20 mouse cellular contexts compared by ENCODE assay signal in the genomic region with DNA sequence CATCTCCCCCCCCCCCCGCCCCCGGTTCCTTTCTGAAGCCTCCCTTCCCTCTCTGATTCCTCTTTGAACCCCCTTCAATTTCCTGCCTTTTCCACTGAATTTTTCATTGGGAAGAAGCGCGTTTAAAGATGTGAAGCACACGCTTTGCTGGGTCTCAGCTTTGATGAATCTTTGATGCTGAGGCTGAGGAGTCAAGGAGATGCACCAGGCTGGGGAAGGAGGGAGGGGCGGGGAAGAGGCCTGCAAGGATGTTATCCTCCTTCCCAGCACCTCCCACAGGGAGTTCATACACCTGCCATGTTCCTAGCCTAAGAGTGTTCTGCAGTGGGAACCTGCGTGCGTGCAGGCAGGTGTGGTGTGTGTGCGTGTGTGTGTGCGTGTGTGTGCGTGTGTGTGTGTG.
A peak's percentile ranks its signal among the peaks of the same experiment; 100 is the strongest.
DNase-seq lines count a peak whose midpoint lies in the region; ATAC-seq lines count a peak whose summit lies in the region.
"Had no signal": no experiment of that assay in that cellular context is flagged by ENCODE, and none has a peak within 500 bp of the region (broad histone marks: within the 10 kb centered on the region; RNA-seq: fewer than 3 reads in every experiment).

No protein-coding gene starts in this region.

- no peak overlapping the region for H3K27ac ChIP-seq in embryonic facial prominence, embryonic 12.5 days
- no peak overlapping the region for H3K27ac ChIP-seq in embryonic facial prominence, embryonic 10.5 days (replicated peaks)
- peak overlapping the region; percentile 45 for H3K27ac ChIP-seq in hindbrain, embryonic 10.5 days
- H3K27ac ChIP-seq in hindbrain, embryonic 13.5 days, result no peak overlapping the region
- H3K27ac ChIP-seq in midbrain, embryonic 15.5 days, result peak overlapping the region; percentile 59
- H3K27ac ChIP-seq in midbrain, embryonic 10.5 days (replicated peaks), result no peak overlapping the region
- H3K27ac ChIP-seq: gastrocnemius, adult 2 months; hindbrain, embryonic 14.5 days; hindbrain, postnatal 0 days had no signal

- H3K4me1 ChIP-seq in embryonic facial prominence, embryonic 12.5 days, result peaks cover 12% of the 10 kb centered on the region; the same call in 1 of the 2 replicates
- H3K4me1 ChIP-seq in embryonic facial prominence, embryonic 10.5 days, result peaks cover 21% of the 10 kb centered on the region
- peaks cover 17% of the 10 kb centered on the region for H3K4me1 ChIP-seq in hindbrain, embryonic 10.5 days (replicated peaks)
- peaks cover 14% of the 10 kb centered on the region for H3K4me1 ChIP-seq in hindbrain, embryonic 13.5 days (replicated peaks)
- peaks cover 11% of the 10 kb centered on the region for H3K4me1 ChIP-seq in midbrain, embryonic 15.5 days
- peaks cover 15% of the 10 kb centered on the region for H3K4me1 ChIP-seq in midbrain, embryonic 10.5 days

- H3K4me3 ChIP-seq in embryonic facial prominence, embryonic 12.5 days, result no peak overlapping the region
- H3K4me3 ChIP-seq in embryonic facial prominence, embryonic 10.5 days, result no peak overlapping the region
- no peak overlapping the region for H3K4me3 ChIP-seq in hindbrain, embryonic 10.5 days
- H3K4me3 ChIP-seq in hindbrain, embryonic 13.5 days, result no peak overlapping the region
- H3K4me3 ChIP-seq in midbrain, embryonic 15.5 days, result no peak overlapping the region
- no peak overlapping the region for H3K4me3 ChIP-seq in midbrain, embryonic 10.5 days
- H3K4me3 ChIP-seq: gastrocnemius, adult 2 months had no signal

- no peak for DNase-seq in embryonic facial prominence, embryonic 10.5 days (ENCODE audit: low spot score)
- DNase-seq in hindbrain, embryonic 10.5 days (ENCODE audit: low spot score), result no peak
- DNase-seq in midbrain, embryonic 10.5 days (ENCODE audit: low spot score), result no peak
- no peak for DNase-seq in cerebellum, postnatal 36 days
- DNase-seq: adrenal gland, adult 8-10 months; adrenal gland, postnatal 25 days; cerebellum, adult 18-20 months; cerebellum, adult 9-10 months; cerebellum, postnatal 14 days; gastrocnemius, adult 2 months; gastrocnemius, postnatal 14 days; heart, adult 11 months had no signal

- 87% methylated on average over 11 of the region's 11 CpGs for WGBS in embryonic facial prominence, embryonic 12.5 days
- 84% methylated on average over 11 of the region's 11 CpGs for WGBS in embryonic facial prominence, embryonic 10.5 days
- WGBS in hindbrain, embryonic 10.5 days, result 89% methylated on average over 11 of the region's 11 CpGs
- 82% methylated on average over 11 of the region's 11 CpGs for WGBS in hindbrain, embryonic 13.5 days
- 62% methylated on average over 11 of the region's 11 CpGs for WGBS in midbrain, embryonic 15.5 days
- WGBS in midbrain, embryonic 10.5 days, result 88% methylated on average over 11 of the region's 11 CpGs

- no peaks in the 10 kb centered on the region for H3K36me3 ChIP-seq in embryonic facial prominence, embryonic 12.5 days
- no peaks in the 10 kb centered on the region for H3K36me3 ChIP-seq in embryonic facial prominence, embryonic 10.5 days (replicated peaks)
- no peaks in the 10 kb centered on the region for H3K36me3 ChIP-seq in hindbrain, embryonic 10.5 days
- H3K36me3 ChIP-seq in hindbrain, embryonic 13.5 days, result no peaks in the 10 kb centered on the region
- no peaks in the 10 kb centered on the region for H3K36me3 ChIP-seq in midbrain, embryonic 15.5 days (replicated peaks)
- H3K36me3 ChIP-seq in midbrain, embryonic 10.5 days, result no peaks in the 10 kb centered on the region

- 0 out of 2 replicates have a peak, but pooled peaks cover 2% of the 10 kb centered on the region for H3K27me3 ChIP-seq in embryonic facial prominence, embryonic 12.5 days
- H3K27me3 ChIP-seq in embryonic facial prominence, embryonic 10.5 days (replicated peaks; ENCODE audit: low read depth, poor library complexity, severe bottlenecking), result peaks cover 28% of the 10 kb centered on the region
- peaks cover 6% of the 10 kb centered on the region for H3K27me3 ChIP-seq in hindbrain, embryonic 10.5 days (ENCODE audit: insufficient read depth, poor library complexity, severe bottlenecking)
- H3K27me3 ChIP-seq in hindbrain, embryonic 13.5 days, result peaks cover 12% of the 10 kb centered on the region; the same call in 1 of the 2 replicates
- 0 out of 2 replicates have a peak, but pooled peaks cover 3% of the 10 kb centered on the region for H3K27me3 ChIP-seq in midbrain, embryonic 15.5 days (replicated peaks)
- H3K27me3 ChIP-seq in midbrain, embryonic 10.5 days (ENCODE audit: low read depth, poor library complexity, severe bottlenecking), result peaks cover 6% of the 10 kb centered on the region; the same call in 1 of the 2 replicates

- no peak overlapping the region for H3K9ac ChIP-seq in embryonic facial prominence, embryonic 12.5 days
- no peak overlapping the region for H3K9ac ChIP-seq in hindbrain, embryonic 13.5 days
- H3K9ac ChIP-seq in midbrain, embryonic 15.5 days, result no peak overlapping the region
- H3K9ac ChIP-seq: forebrain, postnatal 0 days; hindbrain, embryonic 14.5 days had no signal

- no peaks in the 10 kb centered on the region for H3K9me3 ChIP-seq in embryonic facial prominence, embryonic 12.5 days
- H3K9me3 ChIP-seq in embryonic facial prominence, embryonic 10.5 days, result no peaks in the 10 kb centered on the region
- no peaks in the 10 kb centered on the region for H3K9me3 ChIP-seq in hindbrain, embryonic 10.5 days
- H3K9me3 ChIP-seq in hindbrain, embryonic 13.5 days, result no peaks in the 10 kb centered on the region
- no peaks in the 10 kb centered on the region for H3K9me3 ChIP-seq in midbrain, embryonic 15.5 days
- H3K9me3 ChIP-seq in midbrain, embryonic 10.5 days (replicated peaks), result no peaks in the 10 kb centered on the region

- peak; percentile 26; the same call in 1 of the 2 replicates for ATAC-seq in embryonic facial prominence, embryonic 12.5 days (ENCODE audit: insufficient number of reproducible peaks, insufficient read depth, low FRiP score, low TSS enrichment)
- ATAC-seq in hindbrain, embryonic 13.5 days (ENCODE audit: low FRiP score), result no peak
- ATAC-seq in midbrain, embryonic 15.5 days (replicated peaks), result peak; percentile 73
- ATAC-seq: activated CD4-positive, CD25-positive, alpha-beta regulatory T cell, adult 4 months; forebrain, postnatal 0 days; hindbrain, postnatal 0 days had no signal

- H3K4me2 ChIP-seq in embryonic facial prominence, embryonic 12.5 days (replicated peaks), result no peak overlapping the region
- H3K4me2 ChIP-seq in hindbrain, embryonic 13.5 days, result no peak overlapping the region
- H3K4me2 ChIP-seq in midbrain, embryonic 15.5 days, result no peak overlapping the region
- H3K4me2 ChIP-seq: heart, embryonic 11.5 days; hindbrain, embryonic 14.5 days had no signal

Comparison
In these comparisons a context has a peak if more than half of its experiments do, and no peak if none do; other contexts are left out.
1. H3K27ac ChIP-seq: peak in hindbrain, embryonic 10.5 days (single experiment) and midbrain, embryonic 15.5 days (single experiment); none in embryonic facial prominence, embryonic 12.5 days (single experiment), embryonic facial prominence, embryonic 10.5 days (single experiment), hindbrain, embryonic 13.5 days (single experiment) and midbrain, embryonic 10.5 days (single experiment).